Mouse (Mus musculus) lung, embryonic 15.5 days (tissue): ENCODE results near the gene Ptprn. TPM values are rescaled to one million over a fixed set of nuclear protein-coding genes. Genes with fewer than 3 reads are reported as not detected.

Experiments used
- ATAC-seq: fragments of 200-750 bp; cut with Nextera tagmentation; 2 replicates; pipeline ENCODE4 v1.8.0; 2017; ENCODE audit warnings: moderate number of reproducible peaks, borderline replicate concordance; ENCODE audit not compliant: low FRiP score, low TSS enrichment; ENCODE audit errors: extremely low read depth
- H3K27ac ChIP-seq: fragments of 300-500 bp; sonication (generic); 2 replicates; pipeline ENCODE4 v1.5.1; 2015; ENCODE audit warnings: moderate library complexity, mild to moderate bottlenecking, inconsistent platforms
- H3K27me3 ChIP-seq: fragments of 300-500 bp; sonication (generic); 2 replicates; pipeline ENCODE4 v1.6.1; 2015; ENCODE audit warnings: inconsistent platforms
- H3K36me3 ChIP-seq: fragments of 300-500 bp; sonication (generic); 2 replicates; pipeline ENCODE4 v1.6.1; 2015; ENCODE audit warnings: inconsistent platforms
- H3K4me1 ChIP-seq: fragments of 300-500 bp; sonication (generic); 2 replicates; pipeline ENCODE4 v1.6.1; 2015; ENCODE audit warnings: inconsistent platforms
- H3K4me2 ChIP-seq: fragments of 300-500 bp; sonication (generic); 2 replicates; pipeline ENCODE4 v1.6.1; 2015; ENCODE audit warnings: inconsistent platforms, mild to moderate bottlenecking, moderate library complexity
- H3K4me3 ChIP-seq: fragments of 300-500 bp; sonication (generic); 2 replicates; pipeline ENCODE4 v1.5.1; 2015; ENCODE audit warnings: mild to moderate bottlenecking, inconsistent platforms
- H3K9ac ChIP-seq: fragments of 300-500 bp; sonication (generic); 2 replicates; pipeline ENCODE4 v1.6.1; 2015; ENCODE audit warnings: inconsistent platforms
- H3K9me3 ChIP-seq: fragments of 300-500 bp; sonication (generic); 2 replicates; pipeline ENCODE4 v1.6.1; 2016; ENCODE audit warnings: inconsistent platforms
- WGBS: fragments of 180-500 bp; shearing (Covaris S2); methylation state at CpG from one replicate; pipeline ENCODE4 v1.1.7; 2015; 5-methylcytosine and 5-hydroxymethylcytosine counted together
- polyA plus RNA-seq: library from polyadenylated mRNA; unstranded; fragments of >200 nt; fragmentation: Nextera tagmentation; extraction: Ambion mirVana; gene quantifications from 2 replicates; pipeline ENCODE4 v1.2.1, GENCODE M21; 2015

The Ptprn gene
- polyA plus RNA-seq = 0.39 and 0.72 TPM in 2 replicates

GRCm38 (mm10) chr1:75264091-75264880 is at the start of gene Ptprn:
Ptprn (minus strand) TSS chr1:75264502.
- Histone ChIP-seq H3K9ac (no peak within 1 kb of the TSS), H3K9me3 (no peaks in the 10 kb centered on the region), H3K36me3 (no peaks in the 10 kb centered on the region), H3K4me3 (no peak within 1 kb of the TSS), H3K27ac (no peak within 1 kb of the TSS), H3K4me1 (no peaks in the 10 kb centered on the region), H3K27me3 (peaks cover 53% of the 10 kb centered on the region), H3K4me2 (no peak within 1 kb of the TSS)
- 13% methylated on average over 31 of the region's 32 CpGs for WGBS
- ATAC-seq = no peak

GRCm38 (mm10) chr1:75311694-75312093 is 47.4 kb upstream of the Ptprn start:
- no peak overlapping the region for H3K9ac ChIP-seq
- H3K36me3 ChIP-seq = peaks cover 71% of the 10 kb centered on the region
- H3K27ac ChIP-seq = no peak overlapping the region
- H3K4me2 ChIP-seq = no peak overlapping the region
- H3K4me1 ChIP-seq = peaks cover 8% of the 10 kb centered on the region
- ATAC-seq = no peak
- no peak overlapping the region for H3K4me3 ChIP-seq
- no peaks in the 10 kb centered on the region for H3K27me3 ChIP-seq
- H3K9me3 ChIP-seq = no peaks in the 10 kb centered on the region
- 93% methylated on average over 6 of the region's 6 CpGs for WGBS

- no peaks in the 10 kb centered on the region for H3K4me1 ChIP-seq
- H3K27ac ChIP-seq = no peak overlapping the region
- no peaks in the 10 kb centered on the region for H3K9me3 ChIP-seq
- no peaks in the 10 kb centered on the region for H3K27me3 ChIP-seq
- H3K4me2 ChIP-seq = no peak overlapping the region
- 69% methylated on average over 2 of the region's 2 CpGs for WGBS
- H3K9ac ChIP-seq = no peak overlapping the region
- ATAC-seq = no peak
- H3K4me3 ChIP-seq = no peak overlapping the region
- H3K36me3 ChIP-seq = peaks cover 21% of the 10 kb centered on the region
Observed at GRCm38 (mm10) chr1:75304662-75305061, 40.4 kb upstream of the Ptprn start.

- Histone ChIP-seq H3K9me3 (no peaks in the 10 kb centered on the region), H3K27me3 (no peaks in the 10 kb centered on the region), H3K4me3 (no peak overlapping the region), H3K27ac (no peak overlapping the region), H3K36me3 (no peaks in the 10 kb centered on the region), H3K4me2 (no peak overlapping the region), H3K4me1 (0 out of 2 replicates have a peak, but pooled peaks cover 7% of the 10 kb centered on the region), H3K9ac (no peak overlapping the region)
- no peak for ATAC-seq
- 78% methylated on average over 5 of the region's 5 CpGs for WGBS
Observed at GRCm38 (mm10) chr1:75294294-75294693, 30.0 kb upstream of the Ptprn start.

GRCm38 (mm10) chr1:75293331-75293701 is 29.0 kb upstream of the Ptprn start:
- H3K9ac ChIP-seq = no peak overlapping the region
- H3K36me3 ChIP-seq = no peaks in the 10 kb centered on the region
- H3K27me3 ChIP-seq = no peaks in the 10 kb centered on the region
- no peak for ATAC-seq
- H3K4me1 ChIP-seq = 0 out of 2 replicates have a peak, but pooled peaks cover 7% of the 10 kb centered on the region
- 74% methylated on average over 5 of the region's 5 CpGs for WGBS
- H3K4me2 ChIP-seq = no peak overlapping the region
- no peak overlapping the region for H3K4me3 ChIP-seq
- no peak overlapping the region for H3K27ac ChIP-seq
- no peaks in the 10 kb centered on the region for H3K9me3 ChIP-seq

GRCm38 (mm10) chr1:75292476-75293330 is 28.4 kb upstream of the Ptprn start:
- 13% methylated on average over 12 of the region's 12 CpGs for WGBS
- Histone ChIP-seq H3K36me3 (no peaks in the 10 kb centered on the region), H3K4me1 (0 out of 2 replicates have a peak, but pooled peaks cover 7% of the 10 kb centered on the region), H3K9me3 (no peaks in the 10 kb centered on the region), H3K27ac (no peak overlapping the region), H3K4me3 (no peak overlapping the region), H3K9ac (no peak overlapping the region), H3K4me2 (no peak overlapping the region), H3K27me3 (no peaks in the 10 kb centered on the region)
- no peak for ATAC-seq

- no peak overlapping the region for H3K27ac ChIP-seq
- no peak overlapping the region for H3K9ac ChIP-seq
- H3K4me1 ChIP-seq = 0 out of 2 replicates have a peak, but pooled peaks cover 7% of the 10 kb centered on the region
- ATAC-seq = no peak
- no peak overlapping the region for H3K4me3 ChIP-seq
- H3K27me3 ChIP-seq = no peaks in the 10 kb centered on the region
- H3K36me3 ChIP-seq = no peaks in the 10 kb centered on the region
- no peaks in the 10 kb centered on the region for H3K9me3 ChIP-seq
- 82% methylated on average over 8 of the region's 8 CpGs for WGBS
- no peak overlapping the region for H3K4me2 ChIP-seq
Observed at GRCm38 (mm10) chr1:75291321-75291720, 27.0 kb upstream of the Ptprn start.

GRCm38 (mm10) chr1:75290582-75290981 is 26.3 kb upstream of the Ptprn start:
- H3K27me3 ChIP-seq = no peaks in the 10 kb centered on the region
- no peak overlapping the region for H3K9ac ChIP-seq
- ATAC-seq = no peak
- 0 out of 2 replicates have a peak, but pooled peaks cover 7% of the 10 kb centered on the region for H3K4me1 ChIP-seq
- H3K4me2 ChIP-seq = no peak overlapping the region
- no peaks in the 10 kb centered on the region for H3K36me3 ChIP-seq
- H3K9me3 ChIP-seq = no peaks in the 10 kb centered on the region
- H3K27ac ChIP-seq = no peak overlapping the region
- H3K4me3 ChIP-seq = no peak overlapping the region

- Histone ChIP-seq H3K9me3 (no peaks in the 10 kb centered on the region), H3K4me3 (no peak overlapping the region), H3K4me2 (no peak overlapping the region), H3K27me3 (no peaks in the 10 kb centered on the region), H3K27ac (no peak overlapping the region), H3K36me3 (no peaks in the 10 kb centered on the region), H3K9ac (no peak overlapping the region), H3K4me1 (0 out of 2 replicates have a peak, but pooled peaks cover 7% of the 10 kb centered on the region)
- no peak for ATAC-seq
- WGBS = 51% methylated on average over 8 of the region's 8 CpGs
Observed at GRCm38 (mm10) chr1:75289888-75290431, 25.7 kb upstream of the Ptprn start.

GRCm38 (mm10) chr1:75289376-75289775 is 25.1 kb upstream of the Ptprn start:
- 5% methylated on average over 7 of the region's 7 CpGs for WGBS
- no peak overlapping the region for H3K9ac ChIP-seq
- ATAC-seq = no peak

GRCm38 (mm10) chr1:75284911-75285310 is 20.6 kb upstream of the Ptprn start:
- Histone ChIP-seq H3K9me3 (no peaks in the 10 kb centered on the region), H3K36me3 (no peaks in the 10 kb centered on the region), H3K4me2 (no peak overlapping the region), H3K27me3 (no peaks in the 10 kb centered on the region), H3K27ac (no peak overlapping the region), H3K4me3 (no peak overlapping the region), H3K9ac (no peak overlapping the region), H3K4me1 (no peaks in the 10 kb centered on the region)
- 78% methylated on average over 7 of the region's 7 CpGs for WGBS
- ATAC-seq = no peak

More at GRCm38 (mm10) chr1:75289376-75289775, 25.1 kb upstream of the Ptprn start:
- Histone ChIP-seq H3K27me3 (no peaks in the 10 kb centered on the region), H3K4me2 (no peak overlapping the region), H3K36me3 (no peaks in the 10 kb centered on the region), H3K27ac (no peak overlapping the region), H3K9me3 (no peaks in the 10 kb centered on the region), H3K4me3 (no peak overlapping the region), H3K4me1 (0 out of 2 replicates have a peak, but pooled peaks cover 7% of the 10 kb centered on the region)
